Mouse (Mus musculus): Measurements from ENCODE around the gene Iqgap2.

Gene Iqgap2

DNA sequence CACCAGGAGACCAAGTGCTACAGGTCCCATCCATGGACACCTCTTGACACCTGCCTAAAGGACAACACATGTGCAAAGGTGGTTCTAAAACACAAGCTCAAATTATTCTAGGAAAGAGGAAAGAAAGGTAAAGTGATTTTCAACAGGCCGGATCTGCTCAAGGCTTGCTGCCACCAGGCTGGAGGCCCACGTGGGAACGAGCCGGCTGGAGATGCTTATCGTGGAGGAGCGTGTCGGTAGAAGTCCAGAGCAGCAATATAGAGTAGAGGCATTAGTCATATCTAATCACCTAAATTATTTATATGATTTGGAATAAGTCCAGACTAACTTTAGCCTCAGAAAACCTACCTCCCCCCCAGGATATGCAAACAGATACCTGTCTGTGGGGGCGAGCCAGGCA lies 112.5 kb downstream of the Iqgap2 start:
- no peak for DNase-seq (ENCODE audit: low read depth, low spot score)

DNA sequence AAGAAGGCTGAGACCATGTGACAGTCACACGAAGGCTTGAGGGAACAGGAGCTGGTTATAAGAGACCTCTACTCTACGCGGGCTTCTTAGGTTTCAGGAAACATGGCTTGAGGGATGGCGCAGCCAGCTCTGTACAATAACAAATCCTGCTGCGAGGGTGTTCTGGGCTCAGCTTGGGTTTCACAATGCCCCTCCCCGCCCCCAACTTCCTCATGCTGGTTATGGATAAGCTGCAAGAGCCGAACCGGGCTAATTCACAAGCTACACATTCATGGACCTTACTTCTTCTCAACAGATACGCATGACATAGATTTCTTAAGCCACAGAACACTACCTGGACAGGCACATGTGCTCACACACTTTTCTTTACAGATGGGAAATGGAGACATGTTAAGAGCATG lies 113.0 kb downstream of the Iqgap2 start:
- DNase-seq (ENCODE audit: low read depth, low spot score): no peak

GRCm38 (mm10) chr13:95777651-95778391 lies 113.9 kb downstream of the Iqgap2 start:
- no peak for DNase-seq (ENCODE audit: low read depth, low spot score)

DNA sequence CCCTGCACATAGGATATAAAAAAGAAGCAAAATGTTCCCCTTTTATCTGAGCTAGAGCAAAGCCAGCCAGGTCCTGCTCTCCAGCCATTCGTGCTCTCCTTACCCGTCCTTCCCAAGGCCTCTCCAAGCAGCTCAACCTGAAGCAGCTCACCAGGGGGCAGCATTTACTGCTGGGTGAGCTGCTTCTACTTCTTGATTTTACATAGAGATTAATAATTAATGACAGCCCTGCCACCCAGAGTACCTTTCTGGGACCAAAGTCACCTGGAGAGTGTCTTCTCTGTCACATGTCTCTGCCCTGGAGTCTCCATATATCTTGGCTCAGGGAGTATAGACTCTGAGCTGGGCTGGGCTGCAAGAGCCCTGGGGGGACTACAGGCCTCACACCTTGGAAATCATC lies 114.5 kb downstream of the Iqgap2 start:
- no peak for DNase-seq (ENCODE audit: low read depth, low spot score)

- no peak for DNase-seq (ENCODE audit: low read depth, low spot score)
Measured at GRCm38 (mm10) chr13:95774966-95775696, 116.6 kb downstream of the Iqgap2 start.

- DNase-seq (ENCODE audit: low read depth, low spot score): no peak
Measured at GRCm38 (mm10) chr13:95765017-95765416, 126.7 kb downstream of the Iqgap2 start.

- no peak for DNase-seq (ENCODE audit: low read depth, low spot score)
Measured at GRCm38 (mm10) chr13:95763876-95764517, 127.7 kb downstream of the Iqgap2 start.

DNA sequence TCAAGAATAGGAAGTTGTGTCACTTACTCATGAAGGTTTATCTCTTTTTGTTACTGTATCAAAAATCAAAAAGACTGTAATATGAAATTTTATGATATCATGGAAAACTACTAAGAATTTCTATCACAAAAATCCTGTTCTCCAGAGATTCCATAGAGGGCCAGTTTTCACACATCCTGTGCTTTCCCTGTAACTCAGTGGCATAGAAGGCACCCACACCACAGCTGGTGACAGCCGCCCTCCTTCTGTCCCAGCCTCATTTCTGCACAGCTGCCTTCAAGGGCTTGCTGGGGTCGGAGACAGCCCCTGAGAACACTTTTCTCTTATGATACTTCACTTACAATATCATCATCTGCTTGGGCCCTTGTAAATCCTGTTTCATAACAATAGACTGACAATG lies 131.9 kb downstream of the Iqgap2 start:
- DNase-seq (ENCODE audit: low read depth, low spot score): no peak

- DNase-seq (ENCODE audit: low read depth, low spot score): no peak
Measured at GRCm38 (mm10) chr13:95754285-95754684, 137.4 kb downstream of the Iqgap2 start.

DNA sequence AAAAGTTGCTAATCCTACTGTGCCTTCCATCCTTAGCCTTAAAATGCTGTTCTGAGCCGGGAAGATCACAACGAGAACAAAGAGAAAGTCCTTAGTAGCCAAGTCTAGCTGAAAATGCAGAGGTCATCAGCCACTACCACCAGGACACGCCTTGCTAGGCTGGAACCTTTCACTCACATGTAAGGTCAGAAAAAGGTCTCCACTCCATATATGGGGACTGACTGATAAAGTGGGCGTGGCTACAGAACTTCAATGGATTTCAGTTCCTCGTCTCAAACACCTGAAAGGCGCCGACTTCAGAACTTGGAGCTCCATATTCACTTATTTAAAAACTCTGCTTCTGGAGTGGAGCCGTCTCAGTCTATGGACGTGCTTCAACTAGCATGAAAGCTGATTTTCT lies 139.3 kb downstream of the Iqgap2 start:
- no peak for DNase-seq (ENCODE audit: low read depth, low spot score)

DNA sequence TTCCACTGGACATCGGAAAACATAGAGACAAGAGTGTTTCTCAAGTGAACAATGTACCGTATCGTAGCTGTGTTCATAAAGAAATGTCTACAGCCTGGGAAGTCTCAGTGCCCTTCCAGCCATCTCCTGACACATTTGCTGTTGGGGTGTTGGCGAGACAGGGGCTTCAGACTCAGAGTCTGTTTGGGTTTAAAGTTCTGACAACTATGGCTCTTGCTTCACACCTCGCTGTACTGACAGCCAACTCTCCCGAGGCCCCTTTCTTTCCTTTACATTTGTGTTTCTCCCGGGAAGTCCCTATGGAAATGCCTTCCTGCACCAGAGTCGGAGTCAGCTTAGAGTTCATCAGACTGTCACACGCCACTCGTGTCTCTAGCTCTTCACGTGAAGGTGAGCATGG lies 144.2 kb downstream of the Iqgap2 start:
- DNase-seq (ENCODE audit: low read depth, low spot score): no peak

GRCm38 (mm10) chr13:95747101-95747500 lies 144.6 kb downstream of the Iqgap2 start:
- no peak for DNase-seq (ENCODE audit: low read depth, low spot score)

DNA sequence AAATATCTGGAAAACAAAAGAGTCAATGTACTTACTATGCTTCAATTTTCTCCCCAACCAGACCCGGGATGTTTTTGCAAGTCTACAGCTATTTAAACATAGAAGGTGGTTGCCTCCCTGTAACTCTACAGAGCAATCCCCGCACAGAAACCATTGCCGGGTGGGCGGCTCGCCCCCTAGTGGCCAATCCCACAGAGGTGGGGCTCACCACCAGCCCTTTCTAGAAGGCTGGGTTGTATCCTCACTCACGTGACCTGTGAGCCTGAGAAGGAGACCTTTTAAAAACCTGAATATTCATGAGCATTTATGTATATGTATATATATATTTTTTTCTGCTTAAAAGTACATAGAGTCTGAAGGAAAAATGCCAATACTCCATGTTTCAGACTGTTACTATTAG lies 145.2 kb downstream of the Iqgap2 start:
- DNase-seq (ENCODE audit: low read depth, low spot score): peak; percentile 22

DNA sequence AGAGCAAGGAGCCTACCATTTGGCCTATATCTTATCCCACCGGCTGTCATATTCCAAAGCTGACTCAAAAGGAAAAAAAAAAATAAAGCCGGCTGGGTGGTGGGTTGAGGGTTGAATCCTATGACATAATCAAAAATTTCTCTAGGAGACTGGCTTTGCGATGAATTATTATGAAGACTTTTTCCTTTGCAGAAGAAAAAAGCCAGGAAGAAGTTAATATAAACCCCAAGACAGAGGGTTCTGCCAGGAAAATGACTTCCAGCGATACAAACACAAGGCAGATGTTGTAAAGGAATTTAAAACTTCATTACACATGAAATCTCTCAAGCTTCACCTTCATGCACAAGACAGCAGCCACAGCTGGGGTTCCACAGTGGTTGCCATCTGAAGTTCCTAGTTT lies 146.3 kb downstream of the Iqgap2 start:
- no peak for DNase-seq (ENCODE audit: low read depth, low spot score)

DNA sequence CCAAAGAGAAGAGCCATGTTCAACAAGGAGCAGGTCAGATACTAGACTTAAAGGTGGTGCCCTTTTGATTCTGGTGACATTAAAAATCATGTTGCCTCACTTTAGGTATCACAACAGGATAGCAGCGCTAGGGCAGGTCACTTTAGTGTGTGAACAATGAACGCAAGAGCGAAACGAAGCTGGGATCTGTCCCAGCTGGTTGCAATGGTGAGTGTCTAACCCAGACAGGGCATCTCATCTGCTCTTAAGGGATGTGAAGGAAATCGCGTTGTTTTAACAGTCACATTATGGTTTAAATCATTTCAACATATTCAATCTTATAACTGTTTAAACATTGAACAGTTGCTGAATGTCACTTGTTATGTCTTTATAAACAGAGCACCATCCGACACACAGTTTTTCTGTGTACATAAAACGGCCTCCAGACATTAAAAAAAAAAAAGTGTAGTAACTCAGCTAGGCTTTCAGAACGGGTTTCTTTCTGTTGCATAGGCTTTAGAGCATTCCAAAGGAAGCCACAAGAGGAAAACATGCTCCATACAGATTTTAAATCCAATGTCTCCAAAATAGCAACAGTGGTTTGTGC lies 148.7 kb downstream of the Iqgap2 start:
- DNase-seq (ENCODE audit: low read depth, low spot score): no peak

GRCm38 (mm10) chr13:95741813-95742689 lies 149.7 kb downstream of the Iqgap2 start:
- DNase-seq (ENCODE audit: low read depth, low spot score): no peak

GRCm38 (mm10) chr13:95739651-95740050 lies 152.1 kb downstream of the Iqgap2 start:
- DNase-seq (ENCODE audit: low read depth, low spot score): no peak

DNA sequence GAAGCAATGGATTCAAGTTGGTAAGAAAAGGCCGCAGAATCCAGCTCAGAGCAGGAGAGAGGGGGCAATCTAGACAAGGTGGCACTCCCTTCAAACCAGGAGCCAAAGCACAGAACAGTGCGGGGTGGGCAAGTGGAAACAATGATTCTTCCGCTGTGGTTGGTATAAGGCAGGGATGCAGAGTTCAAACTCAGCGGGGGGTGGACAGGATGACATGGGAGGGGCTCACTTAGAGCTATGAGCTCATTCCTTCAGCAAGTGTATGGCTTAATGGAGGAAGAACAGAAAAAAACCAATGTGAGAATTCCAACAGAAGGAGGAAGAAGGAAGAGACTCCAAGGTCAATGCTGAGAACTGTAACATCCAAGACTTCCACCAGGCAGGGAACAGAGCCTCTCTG lies 161.2 kb downstream of the Iqgap2 start:
- DNase-seq (ENCODE audit: low read depth, low spot score): no peak

DNA sequence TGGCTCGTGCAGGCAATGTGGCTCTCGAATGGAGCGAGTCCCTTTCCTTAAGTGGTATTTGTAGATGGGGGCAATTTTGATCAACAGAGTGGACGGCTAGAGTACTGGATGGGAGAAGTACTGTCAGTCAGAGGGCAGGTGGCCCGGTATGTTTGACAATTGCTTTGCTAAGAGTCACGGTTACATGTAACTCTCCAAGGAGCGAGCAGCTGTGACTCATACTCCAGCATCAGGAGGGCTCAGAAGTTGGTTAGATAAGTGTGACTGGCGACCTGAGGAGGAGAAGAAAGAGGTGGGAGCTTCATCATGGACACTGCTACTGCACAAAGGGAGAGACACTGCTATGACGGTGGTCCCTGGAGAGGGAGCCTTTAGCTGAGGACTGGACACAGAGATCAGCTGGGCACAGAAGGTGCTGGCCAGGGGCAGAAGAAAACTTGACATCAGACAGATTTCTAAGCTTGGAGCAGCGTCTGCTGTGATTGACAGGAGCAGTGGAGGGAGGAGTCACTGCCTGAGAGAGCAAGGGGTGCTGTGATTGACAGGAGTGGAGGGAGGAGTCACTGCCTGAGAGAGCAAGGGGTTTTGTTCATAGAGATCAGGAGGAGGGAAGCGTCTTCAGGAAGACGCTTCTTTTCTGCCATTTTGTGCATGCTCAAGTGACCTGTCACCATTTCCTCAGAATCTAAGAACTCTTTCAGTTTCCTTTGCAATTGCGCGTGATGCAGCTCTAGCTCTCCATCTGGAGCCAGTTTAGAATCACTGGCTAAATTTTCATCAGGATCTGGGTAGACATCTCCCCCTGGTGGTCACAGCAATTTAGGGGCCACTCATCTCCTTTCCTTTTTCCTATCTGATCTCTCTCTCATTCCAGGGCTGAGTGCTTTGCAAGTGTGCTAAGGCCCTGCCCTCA lies 172.1 kb downstream of the Iqgap2 start:
- DNase-seq (ENCODE audit: low read depth, low spot score): no peak

- no peak for DNase-seq (ENCODE audit: low read depth, low spot score)
Measured at GRCm38 (mm10) chr13:95715356-95715755, 176.4 kb downstream of the Iqgap2 start.

All from WW6 (cell line).